Mouse (Mus musculus) erythroblast, embryonic 14.5 days (primary cell): Measurements from ENCODE around the gene Clpx.

Experiments
- GATA1 ChIP-seq: IDR thresholded peaks from 2 replicates; pipeline ENCODE4 v1.6.1; 2012; ENCODE audit warnings: low read length, inconsistent platforms, mixed read lengths
- TAL1 ChIP-seq: IDR thresholded peaks from 3 replicates; pipeline ENCODE4 v1.6.1; 2012; ENCODE audit warnings: low read length, inconsistent platforms, mixed read lengths

- no peak for TF ChIP-seq GATA1
- TF ChIP-seq TAL1 = no peak
These were observed 78.4 kb downstream of the Clpx start for GRCm38 (mm10) chr9:65372449-65372848.
